Mouse (Mus musculus) retina, embryonic 14.5 days (tissue): ENCODE measurements around the gene Atg4d.
"Not testable (repeated sequence)": the region's sequence is repeated elsewhere in the genome, so short reads cannot be mapped to it uniquely, and the experiment has no call there.

Experiments
- DNase-seq: peaks from one replicate; pipeline ENCODE4 v3.0.0-alpha.2; 2015; ENCODE audit warnings: low spot score

Atg4d gene

DNA sequence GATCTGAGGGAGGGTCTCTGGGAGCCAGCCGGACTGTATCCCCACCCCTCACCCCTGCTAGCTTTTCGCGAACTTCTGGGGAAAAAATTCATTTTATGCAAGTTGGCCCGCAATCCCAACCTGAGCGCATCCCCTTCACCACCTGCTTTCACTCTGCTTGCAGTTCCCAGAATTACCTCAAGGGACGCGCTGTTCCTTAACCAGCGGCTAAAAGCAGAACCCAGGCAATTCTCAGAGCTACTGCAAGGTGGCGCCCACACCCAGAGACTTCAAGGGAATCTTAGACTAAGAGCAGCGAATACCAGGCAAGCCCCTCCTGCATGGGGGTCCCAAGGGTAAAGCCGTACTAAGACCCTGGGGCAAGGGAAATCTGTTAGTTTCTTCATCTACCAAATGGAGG lies 23.8 kb upstream of the Atg4d start:
- DNase-seq: peak; percentile 94

- peak; percentile 24 for DNase-seq
These were observed 21.2 kb upstream of the Atg4d start for GRCm38 (mm10) chr9:21243826-21244427.

DNA sequence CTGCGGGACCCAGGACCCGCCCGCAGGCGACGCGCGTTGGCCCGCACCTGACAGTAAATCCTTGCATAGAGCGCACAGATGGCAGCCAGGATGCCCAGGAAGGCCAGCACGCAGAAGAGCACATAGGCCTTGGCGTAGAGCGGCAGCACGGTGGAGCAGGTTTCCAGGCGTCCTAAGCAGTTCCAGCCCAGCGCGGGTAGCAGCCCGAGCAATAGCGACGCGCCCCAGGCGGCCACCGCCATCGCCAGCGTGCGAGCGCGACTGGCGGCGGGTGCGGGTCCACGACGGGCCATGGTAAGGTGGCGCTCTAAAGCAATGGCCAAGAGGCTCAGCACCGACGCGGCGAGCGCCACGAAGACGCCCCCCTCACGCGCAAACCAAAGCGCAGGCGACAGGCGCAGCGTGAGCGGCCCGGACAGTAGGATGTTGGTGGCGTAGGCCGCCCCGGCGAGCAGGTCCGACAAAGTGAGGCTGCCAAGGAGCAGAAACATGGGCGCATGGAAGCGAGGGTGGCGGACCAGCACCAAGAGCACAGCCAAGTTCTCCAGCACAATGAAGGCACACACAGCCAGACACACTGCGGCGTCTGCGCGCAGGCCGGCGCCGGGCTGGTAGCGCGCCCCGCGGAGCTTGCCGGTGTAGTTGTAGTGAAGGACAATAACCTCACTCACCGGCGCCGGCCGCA lies 20.5 kb upstream of the Atg4d start:
- peak; percentile 50 for DNase-seq

DNA sequence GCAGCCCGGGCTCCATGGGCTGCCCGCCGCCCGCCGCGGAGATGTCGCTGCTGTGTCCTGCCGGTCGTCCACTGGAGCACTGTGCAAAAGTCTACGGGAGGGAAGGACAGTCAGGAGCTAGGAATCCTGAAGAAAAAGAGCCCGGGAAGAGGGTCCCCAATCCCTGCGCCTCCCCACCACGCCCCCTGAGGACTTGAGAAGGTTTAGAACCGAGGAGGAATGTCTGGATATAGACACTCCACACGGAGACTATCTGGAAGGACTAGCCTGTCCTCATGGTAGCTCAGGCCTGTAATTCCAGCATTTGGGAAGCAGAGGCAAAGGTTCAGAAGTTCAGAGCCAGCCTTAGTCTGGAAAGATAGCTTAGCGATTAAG lies 20.0 kb upstream of the Atg4d start:
- DNase-seq: no peak

DNA sequence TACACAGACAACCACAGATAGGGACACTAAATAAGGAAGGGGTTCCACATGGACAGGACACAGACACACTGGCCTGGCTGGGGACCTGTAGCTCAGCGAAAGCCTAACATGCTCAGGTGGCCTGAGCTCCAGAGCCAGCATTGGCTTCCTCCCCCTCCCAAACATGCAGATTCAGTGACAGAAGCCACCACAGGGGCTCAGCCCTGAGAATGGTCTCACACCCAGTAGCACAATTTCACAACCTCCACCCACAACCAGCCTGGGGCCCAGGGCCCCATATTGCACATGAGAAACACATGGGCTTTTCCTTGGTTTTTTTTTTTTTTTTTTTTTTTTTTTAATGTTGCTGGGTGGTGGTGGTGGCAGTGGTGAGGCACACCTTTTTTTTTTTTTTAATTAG lies 18.8 kb upstream of the Atg4d start:
- no peak for DNase-seq

- DNase-seq: peak; percentile 32
These were observed 16.8 kb upstream of the Atg4d start, which contains the start of gene S1pr5 for GRCm38 (mm10) chr9:21248326-21248725. Gene S1pr5 (minus strand): TSS chr9:21248443.

GRCm38 (mm10) chr9:21249629-21250508 lies 15.2 kb upstream of the Atg4d start:
- peak; percentile 21 for DNase-seq

- DNase-seq: no peak
These were observed 14.6 kb upstream of the Atg4d start for GRCm38 (mm10) chr9:21250509-21250908.

DNA sequence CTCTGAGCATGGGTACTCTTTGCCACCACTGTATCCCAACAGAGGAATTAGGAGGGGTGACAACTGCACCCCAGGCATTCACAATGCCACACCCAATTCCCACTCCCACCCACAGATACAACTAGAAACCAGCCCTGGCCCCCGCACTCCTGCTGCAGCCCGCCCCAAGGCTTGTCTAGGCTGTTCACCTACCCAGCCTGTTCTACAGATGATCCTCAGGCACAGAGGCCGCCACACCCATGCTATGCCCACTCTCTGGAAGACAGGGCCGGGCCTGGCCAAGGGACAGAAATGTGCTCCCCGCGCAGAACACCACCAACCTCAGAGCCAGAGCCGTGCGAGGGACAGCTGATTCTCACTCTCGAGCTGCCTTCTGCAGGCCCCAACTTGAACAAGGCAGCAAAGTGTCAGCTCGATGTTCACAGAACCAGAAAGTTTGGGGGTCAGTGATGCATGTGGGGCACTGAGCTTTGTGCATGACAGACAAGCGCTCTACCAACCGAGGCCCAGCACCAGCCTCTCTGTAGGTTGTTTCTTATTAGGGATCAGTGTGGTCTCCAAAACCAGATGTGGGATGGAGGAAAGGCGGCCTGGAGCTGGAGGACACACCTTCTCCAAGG lies 13.9 kb upstream of the Atg4d start:
- DNase-seq: peak; percentile 69

- DNase-seq: no peak
These were observed 10.4 kb upstream of the Atg4d start for GRCm38 (mm10) chr9:21254690-21255089.

- DNase-seq: not testable (repeated sequence)
These were observed 8.7 kb upstream of the Atg4d start for GRCm38 (mm10) chr9:21256349-21256748.

- no peak for DNase-seq
These were observed 4.5 kb upstream of the Atg4d start for GRCm38 (mm10) chr9:21260491-21261040.

DNA sequence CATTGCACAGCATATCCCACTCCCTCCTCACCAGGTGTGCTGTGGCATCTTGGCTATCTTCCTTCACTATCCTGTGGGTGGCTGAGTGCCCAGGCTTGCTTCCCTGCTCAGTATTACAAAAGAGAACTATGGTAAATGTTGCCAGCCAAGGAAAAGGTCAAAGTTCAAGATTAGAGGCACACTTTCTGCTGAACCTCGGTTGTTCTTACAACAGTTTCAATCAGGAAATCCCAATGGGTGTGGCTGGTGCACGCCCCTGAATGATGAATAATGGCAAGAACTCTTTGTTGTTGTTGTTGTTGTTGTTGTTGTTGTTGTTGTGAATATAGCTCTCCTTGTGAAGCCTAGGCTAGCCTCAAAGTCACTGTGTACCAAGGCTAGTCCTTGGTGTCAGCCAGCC lies 3.3 kb upstream of the Atg4d start:
- no peak for DNase-seq

DNA sequence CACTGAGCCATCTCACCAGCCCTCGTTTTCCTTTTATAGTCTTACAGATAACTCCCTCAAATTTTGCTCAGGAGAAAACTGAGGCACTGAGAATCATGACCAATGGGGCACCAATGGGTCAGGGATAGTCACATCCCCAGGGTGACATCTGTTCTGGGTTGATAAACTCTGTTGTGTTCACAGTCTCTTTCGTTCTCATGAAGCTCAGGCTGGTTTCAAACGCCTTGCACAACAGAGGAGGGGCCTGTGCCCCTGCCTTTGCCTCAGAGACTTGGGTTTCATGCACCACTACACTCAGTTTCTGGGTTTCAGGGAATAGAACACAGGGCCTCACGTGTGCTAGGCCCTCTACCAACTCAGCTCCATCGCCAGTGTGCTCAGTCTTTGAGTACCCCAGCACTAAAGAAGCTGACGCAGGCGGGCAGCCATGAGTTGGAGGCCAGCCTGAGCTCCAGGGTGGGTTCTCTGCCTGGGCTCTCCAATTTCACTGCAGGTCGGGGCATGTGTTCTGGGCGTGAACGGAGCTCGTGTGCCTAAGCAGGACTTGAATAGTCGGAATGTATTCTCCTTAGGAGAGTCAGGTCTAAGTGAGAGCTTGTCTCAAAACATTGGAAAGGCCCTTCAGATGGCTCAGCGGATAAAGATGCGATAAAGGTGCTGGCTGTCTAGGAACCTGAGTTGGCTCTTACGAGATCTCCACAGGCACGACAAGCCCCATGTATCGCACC lies 657 bp upstream of the Atg4d start:
- DNase-seq: no peak

- no peak for DNase-seq
These were observed 518 bp downstream of the Atg4d start for GRCm38 (mm10) chr9:21265611-21266010.

DNA sequence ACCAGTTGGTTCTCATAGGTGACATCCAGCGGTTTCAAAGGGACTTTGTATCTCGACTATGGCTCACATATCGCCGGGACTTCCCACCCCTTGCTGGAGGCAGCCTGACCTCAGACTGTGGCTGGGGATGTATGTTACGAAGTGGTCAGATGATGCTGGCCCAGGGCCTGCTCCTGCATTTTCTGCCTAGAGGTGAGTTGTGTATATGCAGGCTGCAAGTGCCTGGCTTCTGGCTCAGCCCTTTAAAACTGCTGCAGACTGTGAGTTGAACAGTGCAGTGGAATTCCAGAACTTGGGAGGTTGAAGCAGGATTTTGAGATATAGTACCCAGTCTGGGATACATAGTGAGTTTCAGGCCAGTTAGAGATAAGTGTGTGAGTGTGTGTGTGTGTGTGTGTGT lies 1.8 kb downstream of the Atg4d start:
- no peak for DNase-seq

DNA sequence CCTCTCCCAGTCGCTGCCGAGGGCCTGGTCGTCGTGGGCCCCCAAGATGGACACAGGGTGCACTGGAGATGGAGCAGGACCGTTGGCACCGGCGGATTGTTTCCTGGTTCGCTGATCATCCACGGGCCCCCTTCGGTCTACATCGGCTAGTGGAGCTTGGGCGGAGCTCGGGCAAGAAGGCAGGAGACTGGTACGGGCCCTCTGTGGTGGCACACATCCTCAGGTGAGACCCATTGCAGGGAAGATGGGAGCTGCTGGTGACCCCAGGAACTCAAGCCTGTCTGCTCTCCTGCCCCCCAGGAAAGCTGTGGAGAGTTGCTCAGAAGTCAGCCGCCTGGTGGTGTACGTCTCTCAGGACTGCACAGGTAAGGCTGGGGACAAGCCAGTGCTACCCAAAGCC lies 3.2 kb downstream of the Atg4d start:
- no peak for DNase-seq

- not testable (repeated sequence) for DNase-seq
These were observed 4.5 kb downstream of the Atg4d start for GRCm38 (mm10) chr9:21269590-21269989.

DNA sequence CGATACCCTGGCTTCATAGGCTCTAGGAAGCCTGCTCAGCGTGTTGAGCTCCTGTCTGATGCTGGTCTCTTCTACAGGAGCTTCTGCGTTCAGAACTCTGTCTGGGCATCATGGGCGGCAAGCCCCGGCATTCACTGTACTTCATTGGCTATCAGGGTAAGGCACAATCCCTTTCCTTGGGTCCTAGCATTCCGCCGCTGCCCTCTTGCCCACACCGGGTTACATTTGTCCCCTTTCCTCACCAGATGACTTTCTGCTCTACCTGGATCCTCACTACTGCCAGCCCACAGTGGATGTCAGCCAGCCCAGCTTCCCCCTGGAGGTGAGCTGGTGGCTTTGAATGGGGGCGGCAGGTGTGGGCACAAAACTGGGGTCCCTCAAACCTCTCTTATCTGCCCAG lies 7.3 kb downstream of the Atg4d start:
- DNase-seq: no peak

GRCm38 (mm10) chr9:21273094-21273493 lies 8.0 kb downstream of the Atg4d start:
- no peak for DNase-seq

DNA sequence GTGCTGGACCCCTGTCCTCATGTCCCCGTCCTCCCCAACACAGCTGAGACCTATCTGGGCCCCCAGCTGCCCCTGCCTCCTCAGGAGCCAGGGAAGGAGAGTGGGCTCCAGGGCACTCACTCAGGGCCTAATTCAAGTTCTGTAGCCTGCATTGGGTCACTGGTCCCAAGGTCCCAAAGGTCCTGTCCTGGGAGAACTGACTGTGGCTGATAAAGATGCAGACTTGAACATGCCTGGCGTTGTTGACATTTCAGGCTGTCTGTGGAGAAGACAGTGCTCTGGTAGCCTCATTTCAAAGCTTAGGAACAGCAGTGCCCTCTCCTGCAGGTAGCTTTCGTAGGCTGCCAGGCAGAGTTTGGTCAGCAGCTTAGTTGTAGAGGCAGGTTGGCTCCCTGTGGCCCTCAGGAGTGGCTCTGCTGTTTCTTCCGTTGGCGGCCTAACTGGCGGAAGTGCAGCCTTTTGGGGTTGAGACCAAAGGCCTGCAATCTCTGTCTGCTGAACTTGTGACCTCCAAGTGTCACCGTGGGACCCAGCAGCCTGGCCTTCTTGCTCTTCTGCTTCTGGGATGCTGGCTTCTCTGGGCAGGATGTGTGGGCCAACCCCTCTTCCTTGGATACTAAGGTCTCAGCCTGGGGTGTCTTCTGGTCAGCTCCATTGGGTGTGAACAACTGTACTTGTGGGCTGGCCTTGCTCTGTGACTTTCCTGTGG lies 8.6 kb downstream of the Atg4d start:
- DNase-seq: no peak
